Mouse (Mus musculus): ENCODE measurements around the gene Agps.
A peak's percentile ranks its signal among the peaks of the same experiment; 100 is the strongest.

Agps gene

DNA sequence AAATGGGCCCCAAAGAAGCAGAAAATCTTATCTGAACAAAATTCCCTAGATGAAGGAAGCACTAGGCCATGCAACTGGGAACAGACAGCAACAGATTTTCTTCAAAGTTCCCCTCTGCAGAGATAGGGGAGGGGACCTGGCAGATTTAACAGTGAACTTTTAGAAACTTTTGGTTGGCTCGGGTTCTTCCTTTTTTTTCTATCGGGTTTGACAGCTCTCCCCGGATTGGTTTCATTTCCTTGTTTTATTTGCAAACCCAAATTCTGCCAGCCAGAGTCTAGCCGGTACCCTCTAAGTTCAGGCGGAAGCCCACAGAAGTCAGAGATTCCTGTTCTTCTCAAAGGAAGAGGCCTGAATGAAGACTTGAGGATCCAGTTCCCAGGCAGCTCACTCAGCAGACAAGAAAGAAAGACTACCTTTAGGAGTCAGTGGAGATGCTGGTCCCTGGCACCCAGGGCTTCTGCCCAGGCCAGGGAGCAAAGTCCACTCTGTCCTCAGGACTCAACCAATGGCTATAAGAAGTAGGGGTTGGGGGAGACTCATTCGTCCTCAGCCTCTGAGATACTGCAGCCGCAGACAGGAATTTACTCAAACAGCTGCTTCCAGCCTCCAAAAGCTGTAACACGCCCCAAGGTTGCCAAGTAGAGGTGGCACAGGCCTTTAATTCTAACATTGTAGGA, 2.9 kb upstream of the Agps start:
- DNase-seq (ENCODE audit: low spot score in 2 of 2): peak in 1 of 2 experiments; percentile 15

- no peak for DNase-seq (ENCODE audit: low spot score in 2 of 2)
Observed at GRCm38 (mm10) chr2:75830233-75830632, 1.7 kb upstream of the Agps start.

DNA sequence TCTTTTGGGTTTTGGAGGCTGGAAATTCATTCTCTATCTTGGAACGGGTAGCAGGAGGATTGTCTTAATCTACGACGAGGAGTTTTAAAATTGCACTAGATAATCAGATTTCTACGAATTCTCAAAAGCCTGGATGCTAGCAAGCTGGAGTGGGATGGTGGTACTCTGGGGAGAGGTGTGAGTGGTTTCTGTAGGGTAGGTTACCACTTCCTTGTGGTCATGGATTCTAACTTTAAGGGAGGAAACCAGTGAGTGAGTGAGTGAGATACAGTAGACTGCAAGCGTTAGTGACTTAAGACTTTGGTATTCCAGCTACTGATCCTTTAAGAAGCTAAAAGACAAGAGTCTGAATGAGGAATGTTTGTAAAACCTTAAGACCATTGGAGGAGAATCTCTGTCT, 804 bp downstream of the Agps start:
- DNase-seq (ENCODE audit: low spot score in 2 of 2): no peak

DNA sequence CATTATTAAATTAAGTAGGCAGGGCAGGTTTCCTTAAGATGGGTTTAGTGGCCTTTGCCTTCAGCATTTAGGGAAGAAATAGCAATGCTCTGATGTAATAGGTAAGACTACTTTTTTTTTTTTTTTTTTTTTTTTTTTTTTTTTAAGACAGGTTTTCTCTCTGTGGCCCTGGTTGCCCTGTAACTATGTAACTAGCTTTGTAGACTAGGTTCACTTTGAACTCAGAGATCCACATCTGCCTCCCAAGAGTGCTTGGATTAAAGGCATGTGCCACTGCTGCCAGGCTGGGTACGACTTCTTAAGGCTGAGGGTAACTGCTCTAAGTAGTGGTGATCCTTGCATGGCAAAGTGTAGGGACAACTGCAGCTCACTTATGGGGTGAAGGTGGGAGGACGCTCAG, 2.5 kb downstream of the Agps start:
- DNase-seq (ENCODE audit: low spot score in 2 of 2): no peak

- DNase-seq (ENCODE audit: low spot score in 2 of 2): no peak
Observed at GRCm38 (mm10) chr2:75842302-75842701, 10.3 kb downstream of the Agps start.

DNA sequence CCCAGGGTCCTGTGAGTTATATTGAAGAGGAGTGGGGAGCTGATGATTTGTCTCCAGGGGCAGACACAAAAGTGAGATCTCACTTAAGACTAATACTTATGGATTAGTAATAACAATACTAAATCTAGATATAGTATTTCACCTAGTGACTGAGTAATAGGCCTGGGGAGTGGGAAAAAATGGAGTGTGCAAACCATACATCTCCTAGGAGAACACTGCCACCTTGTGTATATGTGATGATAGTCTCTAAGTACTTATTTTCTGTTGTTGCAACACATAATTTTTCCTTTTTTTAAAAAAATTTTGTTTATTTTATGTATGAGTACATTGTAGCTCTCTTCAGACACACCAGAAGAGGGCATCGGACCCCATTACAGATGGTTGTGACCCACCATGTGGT, 15.7 kb downstream of the Agps start:
- DNase-seq (ENCODE audit: low spot score in 2 of 2): no peak

DNA sequence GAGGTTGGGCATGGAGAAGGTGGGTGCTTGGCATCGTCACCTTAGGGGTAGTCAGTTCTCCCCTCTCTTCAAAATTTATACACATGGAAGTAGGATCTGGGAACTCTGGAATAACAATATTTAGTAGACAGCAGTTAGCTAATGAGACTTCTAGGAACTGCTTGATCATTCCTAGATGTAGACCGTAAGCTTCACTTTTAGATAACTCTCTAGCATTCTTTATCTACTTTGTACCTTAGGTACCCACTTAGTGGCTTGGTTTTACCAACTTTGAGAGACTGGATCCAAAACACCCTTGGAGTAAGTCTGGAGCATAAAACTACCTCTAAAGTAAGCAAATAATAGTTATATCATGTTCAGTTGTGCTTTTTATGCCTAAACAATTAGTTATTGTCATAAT, 20.5 kb downstream of the Agps start:
- DNase-seq (ENCODE audit: low spot score in 2 of 2): no peak

GRCm38 (mm10) chr2:75854136-75854535, 22.2 kb downstream of the Agps start:
- no peak for DNase-seq (ENCODE audit: low spot score in 2 of 2)

DNA sequence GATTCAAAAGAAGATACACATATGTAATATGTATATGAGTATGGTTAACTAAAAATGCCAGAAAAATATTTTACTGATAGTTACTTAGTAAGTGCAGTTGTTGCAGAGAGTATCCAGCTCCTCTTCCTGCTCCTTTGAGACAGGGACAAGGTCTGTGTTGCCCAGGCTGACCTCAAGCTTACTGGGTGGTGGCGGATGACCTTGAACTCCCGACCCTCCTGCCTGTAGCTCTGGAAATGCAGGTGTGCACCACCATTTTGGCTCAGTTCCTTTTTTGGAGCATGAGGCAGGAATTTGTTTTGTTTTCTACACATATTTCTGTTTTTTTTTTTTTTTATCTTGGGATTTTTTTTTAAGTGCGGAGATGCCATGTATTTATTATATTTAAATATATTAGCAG, 29.1 kb downstream of the Agps start:
- no peak for DNase-seq (ENCODE audit: low spot score in 2 of 2)

DNA sequence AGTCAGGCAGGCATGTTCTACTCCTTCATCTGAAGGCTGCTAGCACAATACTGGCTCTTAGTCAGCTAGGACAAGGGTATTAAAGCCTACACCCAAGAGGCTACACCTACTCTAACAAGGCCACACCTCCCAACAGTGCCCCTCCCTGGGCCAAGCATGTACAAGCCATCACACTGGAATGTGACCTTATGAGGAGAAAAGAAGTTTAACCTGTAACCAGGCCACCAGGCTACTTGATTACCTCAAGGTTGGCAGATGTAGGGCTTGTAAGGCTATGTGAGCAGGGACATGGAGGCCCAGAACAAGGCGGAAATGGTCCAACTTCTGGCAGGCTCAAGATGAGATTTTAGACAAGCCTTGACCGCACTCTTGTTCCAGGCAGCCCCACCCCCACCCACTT, 37.6 kb downstream of the Agps start:
- DNase-seq (ENCODE audit: low spot score in 2 of 2): no peak

DNA sequence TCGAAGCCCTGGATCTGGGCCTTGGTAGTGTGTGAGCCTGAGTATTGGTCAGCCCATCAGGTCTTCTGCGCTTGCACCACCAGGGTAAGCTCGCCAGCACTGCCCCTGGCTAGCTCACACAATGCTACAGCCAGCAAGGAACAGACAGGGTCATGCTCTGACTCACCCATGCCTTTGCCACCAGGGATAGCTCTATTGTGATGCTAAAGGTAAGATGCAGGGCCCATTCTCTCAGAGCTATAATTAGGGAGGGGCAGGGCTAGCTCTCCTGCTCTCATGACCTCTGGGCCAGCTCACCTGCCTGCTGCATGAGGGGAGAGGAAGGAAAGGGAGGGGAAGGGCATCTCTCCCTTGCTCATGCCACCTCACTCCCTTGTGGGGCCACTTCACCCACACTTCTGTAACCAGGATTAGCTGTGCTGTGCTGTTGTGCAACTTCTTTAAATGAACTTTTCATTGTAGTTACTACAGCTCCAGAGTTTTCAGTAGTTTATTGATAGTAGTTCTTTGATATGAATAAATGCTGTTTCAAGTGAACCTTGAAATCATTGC, 42.1 kb downstream of the Agps start:
- DNase-seq (ENCODE audit: low spot score in 2 of 2): no peak

DNA sequence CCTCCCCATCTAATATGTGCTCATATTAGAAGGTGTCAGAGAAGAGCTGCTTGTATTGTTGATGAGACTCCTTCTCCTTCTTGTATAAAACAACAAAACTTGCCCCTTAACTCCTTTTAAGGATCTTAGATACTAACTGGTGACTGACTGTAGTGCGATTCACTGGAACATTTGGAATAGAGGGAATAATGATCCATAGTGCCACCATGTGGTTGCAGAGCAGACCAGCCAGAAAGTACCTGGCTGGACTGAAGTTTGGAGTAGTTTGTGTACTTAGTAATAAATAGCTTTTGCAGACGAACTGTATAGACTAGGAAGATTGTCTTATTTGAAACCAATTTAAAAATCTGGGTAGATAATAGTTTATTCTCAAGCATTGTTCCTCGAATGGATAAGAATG, 47.8 kb downstream of the Agps start:
- no peak for DNase-seq (ENCODE audit: low spot score in 2 of 2)

GRCm38 (mm10) chr2:75883543-75883942, 51.6 kb downstream of the Agps start:
- DNase-seq (ENCODE audit: low spot score in 2 of 2): peak; percentile 20 to 63

GRCm38 (mm10) chr2:75891981-75892380, 60.0 kb downstream of the Agps start:
- DNase-seq (ENCODE audit: low spot score in 2 of 2): no peak

DNA sequence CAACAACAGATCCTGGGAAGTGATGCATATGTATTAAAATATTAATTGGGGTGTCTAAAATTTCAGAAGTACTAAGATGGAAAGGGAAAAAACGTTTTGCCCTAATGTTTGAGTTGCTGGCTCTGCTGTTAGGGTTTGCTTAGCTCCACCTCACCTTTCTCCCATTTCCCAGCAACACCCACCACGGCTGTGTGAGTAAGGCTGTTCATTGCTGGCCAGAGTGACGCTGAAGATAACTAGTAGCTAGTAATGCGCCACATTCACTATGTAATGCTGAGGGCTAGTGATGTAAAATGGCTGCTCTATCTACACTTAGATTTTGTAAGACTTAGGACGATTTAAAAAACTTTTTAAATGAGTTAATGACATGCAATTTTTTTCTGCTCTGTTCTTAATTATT, 63.7 kb downstream of the Agps start:
- DNase-seq (ENCODE audit: low spot score in 2 of 2): no peak

GRCm38 (mm10) chr2:75900281-75900680, 68.3 kb downstream of the Agps start:
- DNase-seq (ENCODE audit: low spot score in 2 of 2): no peak

DNA sequence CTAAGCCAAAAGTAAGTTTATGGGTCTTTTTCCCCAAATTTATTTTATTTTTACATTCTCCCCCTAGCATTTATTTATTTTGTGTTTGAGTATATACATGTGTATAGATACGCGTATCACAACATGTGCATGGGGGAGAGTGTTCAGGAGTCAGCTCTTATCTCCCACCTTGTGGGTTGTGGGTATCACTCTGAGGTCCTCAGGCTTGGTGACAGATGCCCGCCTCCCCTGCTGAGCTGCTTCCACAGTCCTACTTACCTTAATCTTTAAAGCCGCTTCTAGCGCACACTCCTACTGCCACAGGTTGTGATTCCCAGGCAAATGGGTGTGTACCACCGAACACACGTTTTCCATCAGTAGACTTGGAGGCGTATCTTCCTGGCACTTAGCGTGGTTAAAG, 69.9 kb downstream of the Agps start:
- no peak for DNase-seq (ENCODE audit: low spot score in 2 of 2)

DNA sequence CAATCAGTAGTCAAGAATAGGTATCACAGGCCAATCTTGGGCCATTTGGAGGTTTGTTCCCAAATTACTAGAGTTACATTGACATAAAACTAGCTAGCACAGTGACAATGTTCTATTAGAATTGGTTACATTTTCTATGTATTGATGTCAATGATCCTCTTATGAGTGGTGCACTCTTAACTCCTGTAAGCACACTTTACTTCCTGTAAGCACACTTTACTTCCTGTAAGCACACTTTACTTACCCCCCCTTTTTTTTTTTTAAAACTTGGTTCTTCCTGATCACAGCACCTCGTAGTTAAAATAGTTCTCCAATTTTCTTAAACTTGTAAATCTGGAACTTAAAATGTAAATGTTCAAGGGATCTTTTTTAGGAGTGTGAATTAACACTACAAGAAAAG, 75.2 kb downstream of the Agps start:
- no peak for DNase-seq (ENCODE audit: low spot score in 2 of 2)

DNA sequence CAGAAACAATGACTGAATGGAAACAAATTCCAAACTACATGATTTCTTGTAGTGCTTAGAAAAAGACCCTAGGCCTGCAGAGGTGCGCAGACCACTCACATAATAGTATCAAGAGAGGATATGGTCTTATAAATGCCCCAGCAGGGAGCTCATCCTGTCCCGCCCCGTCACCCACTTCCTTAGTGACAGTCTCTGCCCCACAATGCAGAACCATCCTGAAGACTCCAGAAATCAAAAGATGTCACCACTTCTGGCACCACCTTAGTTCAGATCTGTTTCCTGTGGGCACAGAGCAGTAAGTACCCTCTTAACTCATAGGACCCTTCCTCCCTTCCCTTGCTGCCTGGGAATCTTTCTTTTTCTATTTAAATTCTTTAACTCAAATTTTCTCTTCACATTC, 83.1 kb downstream of the Agps start:
- DNase-seq (ENCODE audit: low spot score in 2 of 2): no peak

DNA sequence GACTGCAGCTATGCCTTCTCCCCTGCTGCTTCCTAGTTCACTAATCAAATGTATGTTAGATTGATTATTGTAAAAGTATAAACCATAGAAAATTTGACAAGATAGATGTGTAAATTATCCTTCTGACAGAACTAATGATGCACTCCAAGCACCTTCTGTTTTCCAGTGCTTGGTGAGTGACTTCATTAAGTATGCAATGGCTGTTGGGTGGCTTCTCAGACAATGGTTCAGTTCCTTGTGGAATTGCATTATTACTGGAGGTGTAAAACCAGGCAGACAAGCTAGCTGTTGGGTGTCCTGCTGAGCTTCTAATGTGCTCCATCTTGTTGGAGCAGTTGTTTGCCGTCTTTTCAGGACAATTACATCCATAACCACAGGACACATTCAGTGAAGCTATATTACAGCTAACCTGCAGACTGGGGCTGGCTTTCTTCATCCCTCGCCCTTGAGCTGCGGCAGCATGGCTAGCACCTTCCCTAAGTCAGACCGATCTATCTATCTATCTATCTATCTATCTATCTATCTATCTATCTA, 91.9 kb downstream of the Agps start:
- no peak for DNase-seq (ENCODE audit: low spot score in 2 of 2)

- no peak for DNase-seq (ENCODE audit: low spot score in 2 of 2)
Observed at GRCm38 (mm10) chr2:75926061-75926460, 94.1 kb downstream of the Agps start.

- DNase-seq (ENCODE audit: low spot score in 2 of 2): no peak
Observed at GRCm38 (mm10) chr2:75928011-75928410, 96.0 kb downstream of the Agps start.

DNA sequence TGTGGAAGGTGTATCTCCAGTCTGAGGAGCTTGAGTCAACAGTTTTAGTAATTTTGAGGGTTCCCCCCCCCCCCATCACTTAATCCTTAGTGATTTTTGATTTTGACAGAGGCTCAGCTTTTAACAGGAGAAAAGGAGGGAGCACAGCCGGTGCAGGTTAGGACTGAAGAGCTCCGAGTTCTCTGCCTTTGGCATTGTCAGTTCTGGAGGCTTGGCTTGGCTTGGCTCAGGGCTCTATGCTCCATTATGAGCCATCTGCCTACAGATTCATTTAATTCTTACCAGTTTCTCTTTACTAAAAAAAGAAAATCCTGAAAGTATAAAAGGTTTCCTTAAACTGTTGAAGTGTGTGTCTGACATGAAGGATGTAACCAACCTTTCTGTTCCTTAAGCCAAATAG, 97.2 kb downstream of the Agps start:
- DNase-seq (ENCODE audit: low spot score in 2 of 2): no peak

Data from spleen, postnatal 14 days (tissue).